Mouse (Mus musculus): ENCODE measurements around the gene Fut7.

DNA sequence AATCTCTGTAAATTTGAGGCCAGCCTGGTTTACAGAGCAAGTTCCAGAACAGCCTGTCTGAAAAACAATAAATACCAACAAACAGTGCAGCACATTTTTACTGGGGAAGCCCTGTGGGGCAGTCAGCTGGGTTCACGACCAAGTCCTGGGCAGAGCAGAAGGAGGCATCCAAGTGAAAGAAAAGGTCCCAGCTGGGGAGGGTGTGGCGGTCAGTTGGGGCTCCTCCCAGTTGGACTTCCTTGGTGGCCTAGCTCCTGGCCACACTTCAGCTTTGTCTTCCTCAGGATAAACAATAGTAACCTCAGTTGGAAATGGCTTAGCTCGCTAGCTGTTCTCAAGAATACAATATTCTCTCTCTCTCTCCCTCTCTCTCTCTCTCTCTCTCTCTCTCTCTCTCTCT is 5.6 kb upstream of the Fut7 start:
- TF ChIP-seq CTCF (IDR thresholded peaks at IDR 0.05; ENCODE audit: low read depth, low read length) (no peak), POLR2A (IDR thresholded peaks at IDR 0.05; ENCODE audit: insufficient read depth, low read length) (no peak)
